8 mouse cellular contexts compared by ENCODE assay signal in genomic region chr12:52396178-52396841, GRCm38 (mm10).
DNase-seq lines count a peak whose midpoint lies in the region; ATAC-seq lines count a peak whose summit lies in the region.

No protein-coding gene starts in this region.

- intact Hi-C loops in left cerebral cortex, postnatal 10 days (cut with DNase I) = no loop called here
- intact Hi-C loops in left cerebral cortex, postnatal 4 days (cut with DNase I) = no loop called here

- peak; percentile 58 for DNase-seq in left cerebral cortex, adult 11 months (ENCODE audit: low spot score)
- DNase-seq in left cerebral cortex, postnatal 10 days (ENCODE audit: extremely low spot score in 1 of 2, low spot score in 2 of 2) = no peak
- DNase-seq in cerebellum, adult 11-12 months = peak; percentile 72
- peak; percentile 50 for DNase-seq in gastrocnemius, adult 18-20 months (ENCODE audit: low spot score)
- DNase-seq in kidney, adult 18-20 months = peak; percentile 63
- peak; percentile 57 for DNase-seq in left cerebral cortex, postnatal 4 days
- peak; percentile 18 for DNase-seq in ovary, postnatal 14 days (ENCODE audit: low spot score)

- ATAC-seq in monocyte, adult 5-6 weeks (replicated peaks; ENCODE audit: insufficient number of reproducible peaks, low FRiP score, low TSS enrichment, poor library complexity, severe bottlenecking) = no peak

Comparison
In these comparisons a context has a peak if more than half of its experiments do, and no peak if none do; other contexts are left out.
1. DNase-seq: peak in left cerebral cortex, adult 11 months (single experiment), cerebellum, adult 11-12 months (single experiment), gastrocnemius, adult 18-20 months (single experiment), kidney, adult 18-20 months (single experiment), left cerebral cortex, postnatal 4 days (single experiment) and ovary, postnatal 14 days (single experiment); none in left cerebral cortex, postnatal 10 days (0 of 2).